ENCODE assay signal across 18 mouse cellular contexts in the genomic region with DNA sequence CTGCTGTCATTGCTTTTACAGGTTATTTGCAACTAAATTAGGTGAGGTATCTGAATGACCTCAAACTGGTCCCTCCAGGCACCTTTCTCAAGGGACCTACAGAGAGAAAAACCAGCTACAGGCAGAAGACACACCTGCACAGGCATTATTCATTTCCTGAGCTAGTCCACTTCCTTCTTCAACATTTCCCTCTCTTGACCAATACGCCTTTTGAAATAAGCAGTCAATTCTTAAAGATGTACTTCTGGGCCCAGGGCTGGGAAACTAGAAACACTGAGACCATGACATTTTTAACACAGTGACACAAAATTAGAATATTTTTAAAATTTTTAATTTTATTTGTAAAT. TPM values are rescaled to one million over a fixed set of nuclear protein-coding genes. Genes with fewer than 3 reads are reported as not detected.
DNase-seq lines count a peak whose midpoint lies in the region; ATAC-seq and TF ChIP-seq lines count a peak whose summit lies in the region.
"Had no signal": no experiment of that assay in that cellular context is flagged by ENCODE, and none has a peak within 500 bp of the region (broad histone marks: within the 10 kb centered on the region; RNA-seq: fewer than 3 reads in every experiment).

No protein-coding gene starts in this region.

- no peak for ATAC-seq in hindbrain, embryonic 13.5 days (ENCODE audit: low FRiP score)
- no peak for ATAC-seq in limb, embryonic 12.5 days (ENCODE audit: insufficient number of reproducible peaks, insufficient read depth, low FRiP score, low TSS enrichment, low read depth)
- no peak for ATAC-seq in stomach, embryonic 16.5 days (ENCODE audit: insufficient read depth, low FRiP score)
- no peak for ATAC-seq in stomach, postnatal 0 days (ENCODE audit: low FRiP score, low TSS enrichment)
- no peak for ATAC-seq in midbrain, embryonic 16.5 days
- ATAC-seq: forebrain, embryonic 13.5 days had no signal

- no peak for DNase-seq in hindbrain, embryonic 10.5 days (ENCODE audit: low spot score)
- DNase-seq in limb, embryonic 10.5 days (ENCODE audit: low spot score), result no peak
- DNase-seq in stomach, postnatal 0 days (ENCODE audit: low spot score), result no peak
- DNase-seq: cerebellum, adult 2 months; cerebellum, postnatal 36 days; gastrocnemius, postnatal 10 days; heart, adult 18-20 months; lung, postnatal 4 days; thymus, postnatal 36 days had no signal

- H3K9me3 ChIP-seq in hindbrain, embryonic 13.5 days, result no peaks in the 10 kb centered on the region
- no peaks in the 10 kb centered on the region for H3K9me3 ChIP-seq in hindbrain, embryonic 10.5 days
- no peaks in the 10 kb centered on the region for H3K9me3 ChIP-seq in limb, embryonic 12.5 days
- no peaks in the 10 kb centered on the region for H3K9me3 ChIP-seq in limb, embryonic 10.5 days (replicated peaks)
- no peaks in the 10 kb centered on the region for H3K9me3 ChIP-seq in stomach, embryonic 16.5 days (replicated peaks; ENCODE audit: control insufficient read depth, low read length)
- no peaks in the 10 kb centered on the region for H3K9me3 ChIP-seq in stomach, postnatal 0 days (ENCODE audit: control insufficient read depth, low read length)
- no peaks in the 10 kb centered on the region for H3K9me3 ChIP-seq in midbrain, embryonic 16.5 days (replicated peaks; ENCODE audit: control insufficient read depth, low read length, poor library complexity, severe bottlenecking)
- H3K9me3 ChIP-seq: forebrain, embryonic 13.5 days; heart, embryonic 13.5 days; midbrain, embryonic 10.5 days; neural tube, embryonic 12.5 days had no signal

- WGBS in hindbrain, embryonic 13.5 days, result 100% methylated on average over 1 of the region's 1 CpGs
- 90% methylated on average over 1 of the region's 1 CpGs for WGBS in hindbrain, embryonic 10.5 days
- 72% methylated on average over 1 of the region's 1 CpGs for WGBS in limb, embryonic 12.5 days
- WGBS in limb, embryonic 10.5 days, result 87% methylated on average over 1 of the region's 1 CpGs
- 87% methylated on average over 1 of the region's 1 CpGs for WGBS in stomach, embryonic 16.5 days
- WGBS in stomach, postnatal 0 days, result 96% methylated on average over 1 of the region's 1 CpGs
- 92% methylated on average over 1 of the region's 1 CpGs for WGBS in midbrain, embryonic 16.5 days

- H3K36me3 ChIP-seq in hindbrain, embryonic 13.5 days, result no peaks in the 10 kb centered on the region
- H3K36me3 ChIP-seq in hindbrain, embryonic 10.5 days, result no peaks in the 10 kb centered on the region
- peaks cover 4% of the 10 kb centered on the region; the same call in 1 of the 2 replicates for H3K36me3 ChIP-seq in limb, embryonic 12.5 days
- no peaks in the 10 kb centered on the region for H3K36me3 ChIP-seq in limb, embryonic 10.5 days
- no peaks in the 10 kb centered on the region for H3K36me3 ChIP-seq in stomach, embryonic 16.5 days (ENCODE audit: control insufficient read depth, insufficient read depth, low read length)
- H3K36me3 ChIP-seq in stomach, postnatal 0 days (ENCODE audit: control insufficient read depth, insufficient read depth, low read length), result no peaks in the 10 kb centered on the region; the same call in 1 of the 2 replicates
- no peaks in the 10 kb centered on the region for H3K36me3 ChIP-seq in midbrain, embryonic 16.5 days (ENCODE audit: control insufficient read depth, insufficient read depth, low read length)
- H3K36me3 ChIP-seq: midbrain, embryonic 10.5 days; neural tube, embryonic 12.5 days had no signal

- no peak overlapping the region for H3K4me3 ChIP-seq in hindbrain, embryonic 13.5 days
- H3K4me3 ChIP-seq in hindbrain, embryonic 10.5 days, result no peak overlapping the region
- no peak overlapping the region for H3K4me3 ChIP-seq in limb, embryonic 12.5 days (replicated peaks)
- H3K4me3 ChIP-seq in limb, embryonic 10.5 days, result no peak overlapping the region
- H3K4me3 ChIP-seq in stomach, embryonic 16.5 days (replicated peaks; ENCODE audit: low read length), result no peak overlapping the region
- H3K4me3 ChIP-seq in stomach, postnatal 0 days (ENCODE audit: low read depth, low read length), result no peak overlapping the region
- no peak overlapping the region for H3K4me3 ChIP-seq in midbrain, embryonic 16.5 days (ENCODE audit: low read depth, low read length)
- H3K4me3 ChIP-seq: erythroblast, embryonic 14.5 days; forebrain, embryonic 13.5 days; heart, embryonic 13.5 days; midbrain, embryonic 10.5 days; neural tube, embryonic 12.5 days had no signal

- no peak for TF ChIP-seq EP300 in stomach, postnatal 0 days (optimal IDR thresholded peaks at IDR 0.05)

- peak overlapping the region; percentile 10; the same call in 1 of the 2 replicates for H3K4me2 ChIP-seq in hindbrain, embryonic 13.5 days
- H3K4me2 ChIP-seq in limb, embryonic 12.5 days, result 0 out of 2 replicates have a peak overlapping the region, but pooled peaks have one; percentile 29
- H3K4me2 ChIP-seq in stomach, embryonic 16.5 days (ENCODE audit: low read depth, low read length), result no peak overlapping the region; the same call in 1 of the 2 replicates
- H3K4me2 ChIP-seq in stomach, postnatal 0 days (replicated peaks; ENCODE audit: low read depth), result no peak overlapping the region
- H3K4me2 ChIP-seq in midbrain, embryonic 16.5 days (ENCODE audit: low read length), result no peak overlapping the region
- H3K4me2 ChIP-seq: forebrain, embryonic 13.5 days had no signal

- no peak overlapping the region for H3K27ac ChIP-seq in hindbrain, embryonic 13.5 days
- no peak overlapping the region for H3K27ac ChIP-seq in hindbrain, embryonic 10.5 days
- no peak overlapping the region for H3K27ac ChIP-seq in limb, embryonic 12.5 days
- H3K27ac ChIP-seq in limb, embryonic 10.5 days, result no peak overlapping the region
- H3K27ac ChIP-seq in stomach, embryonic 16.5 days (ENCODE audit: low read length), result peak overlapping the region; percentile 43; the same call in 1 of the 2 replicates
- H3K27ac ChIP-seq in stomach, postnatal 0 days (replicated peaks), result no peak overlapping the region
- no peak overlapping the region for H3K27ac ChIP-seq in midbrain, embryonic 16.5 days (ENCODE audit: low read length)
- H3K27ac ChIP-seq: forebrain, embryonic 13.5 days; heart, embryonic 13.5 days; midbrain, embryonic 10.5 days; neural tube, embryonic 12.5 days had no signal

- TF ChIP-seq CTCF in stomach, postnatal 0 days (IDR thresholded peaks at IDR 0.05; ENCODE audit: low read depth), result no peak

- no peaks in the 10 kb centered on the region for H3K27me3 ChIP-seq in hindbrain, embryonic 13.5 days
- H3K27me3 ChIP-seq in hindbrain, embryonic 10.5 days (ENCODE audit: insufficient read depth, poor library complexity, severe bottlenecking), result no peaks in the 10 kb centered on the region
- no peaks in the 10 kb centered on the region for H3K27me3 ChIP-seq in limb, embryonic 12.5 days
- H3K27me3 ChIP-seq in limb, embryonic 10.5 days (ENCODE audit: low read depth, poor library complexity, severe bottlenecking), result no peaks in the 10 kb centered on the region
- H3K27me3 ChIP-seq in stomach, embryonic 16.5 days (ENCODE audit: control insufficient read depth, insufficient read depth, low read length), result no peaks in the 10 kb centered on the region
- H3K27me3 ChIP-seq in stomach, postnatal 0 days (ENCODE audit: control insufficient read depth, insufficient read depth, low read length), result no peaks in the 10 kb centered on the region
- no peaks in the 10 kb centered on the region for H3K27me3 ChIP-seq in midbrain, embryonic 16.5 days (ENCODE audit: control insufficient read depth, insufficient read depth, low read depth, low read length)
- H3K27me3 ChIP-seq: forebrain, embryonic 13.5 days; heart, embryonic 13.5 days; neural tube, embryonic 12.5 days had no signal

- H3K9ac ChIP-seq in hindbrain, embryonic 13.5 days, result no peak overlapping the region
- no peak overlapping the region for H3K9ac ChIP-seq in limb, embryonic 12.5 days (replicated peaks)
- no peak overlapping the region for H3K9ac ChIP-seq in stomach, embryonic 16.5 days (ENCODE audit: low read length)
- no peak overlapping the region for H3K9ac ChIP-seq in stomach, postnatal 0 days (ENCODE audit: low read length)
- H3K9ac ChIP-seq in midbrain, embryonic 16.5 days (ENCODE audit: low read depth, low read length), result no peak overlapping the region
- H3K9ac ChIP-seq: forebrain, embryonic 13.5 days; heart, embryonic 13.5 days; neural tube, embryonic 12.5 days had no signal

- peaks cover 13% of the 10 kb centered on the region for H3K4me1 ChIP-seq in hindbrain, embryonic 13.5 days (replicated peaks)
- H3K4me1 ChIP-seq in hindbrain, embryonic 10.5 days (replicated peaks), result peaks cover 12% of the 10 kb centered on the region
- H3K4me1 ChIP-seq in limb, embryonic 12.5 days (replicated peaks), result peaks cover 13% of the 10 kb centered on the region
- H3K4me1 ChIP-seq in limb, embryonic 10.5 days, result peaks cover 21% of the 10 kb centered on the region
- 0 out of 2 replicates have a peak, but pooled peaks cover 9% of the 10 kb centered on the region for H3K4me1 ChIP-seq in stomach, embryonic 16.5 days (ENCODE audit: control insufficient read depth, insufficient read depth, low read length)
- H3K4me1 ChIP-seq in stomach, postnatal 0 days (replicated peaks; ENCODE audit: control insufficient read depth, insufficient read depth), result no peaks in the 10 kb centered on the region
- no peaks in the 10 kb centered on the region for H3K4me1 ChIP-seq in midbrain, embryonic 16.5 days (ENCODE audit: control insufficient read depth, insufficient read depth, low read length)

RNA-seq across cellular contexts. Expression of gene Ostf1, which starts 52.6 kb away (rescaled TPM):
- 45.9 and 54.5 TPM in 2 replicates for polyA plus RNA-seq in hindbrain, embryonic 13.5 days (2015; fragmentation: Nextera tagmentation; extraction: Ambion mirVana)
- polyA plus RNA-seq in hindbrain, embryonic 10.5 days (2016; fragmentation: Nextera tagmentation; extraction: Ambion mirVana), result 49.7 and 52.1 TPM in 2 replicates
- 36.2 and 38.9 TPM in 2 replicates for polyA plus RNA-seq in limb, embryonic 12.5 days (2016; fragmentation: Nextera tagmentation; extraction: Ambion mirVana)
- 31.9 and 32.0 TPM in 2 replicates for polyA plus RNA-seq in limb, embryonic 10.5 days (2016; fragmentation: Nextera tagmentation; extraction: Ambion mirVana)
- 115 and 119 TPM in 2 replicates for polyA plus RNA-seq in stomach, embryonic 16.5 days (2015; fragmentation: Nextera tagmentation; extraction: Ambion mirVana)
- 129 and 134 TPM in 2 replicates for polyA plus RNA-seq in stomach, postnatal 0 days (2015; fragmentation: Nextera tagmentation; extraction: Ambion mirVana)
- polyA plus RNA-seq in midbrain, embryonic 16.5 days (2015; fragmentation: Nextera tagmentation; extraction: Ambion mirVana), result 32.1 and 32.2 TPM in 2 replicates

RNA-seq across cellular contexts. Expression of gene Nmrk1, which starts 52.8 kb away (rescaled TPM):
- polyA plus RNA-seq in hindbrain, embryonic 13.5 days (2015; fragmentation: Nextera tagmentation; extraction: Ambion mirVana), result 8.5 and 9.8 TPM in 2 replicates
- polyA plus RNA-seq in hindbrain, embryonic 10.5 days (2016; fragmentation: Nextera tagmentation; extraction: Ambion mirVana), result 7.2 and 7.7 TPM in 2 replicates
- polyA plus RNA-seq in limb, embryonic 12.5 days (2016; fragmentation: Nextera tagmentation; extraction: Ambion mirVana), result 11.2 and 11.8 TPM in 2 replicates
- 6.5 and 9.0 TPM in 2 replicates for polyA plus RNA-seq in limb, embryonic 10.5 days (2016; fragmentation: Nextera tagmentation; extraction: Ambion mirVana)
- polyA plus RNA-seq in stomach, embryonic 16.5 days (2015; fragmentation: Nextera tagmentation; extraction: Ambion mirVana), result 12.1 and 14.9 TPM in 2 replicates
- polyA plus RNA-seq in stomach, postnatal 0 days (2015; fragmentation: Nextera tagmentation; extraction: Ambion mirVana), result 4.9 and 6.2 TPM in 2 replicates
- polyA plus RNA-seq in midbrain, embryonic 16.5 days (2015; fragmentation: Nextera tagmentation; extraction: Ambion mirVana), result 6.2 and 6.7 TPM in 2 replicates
- polyA plus RNA-seq: erythroblast, embryonic 14.5 days had no signal

Comparison
In these comparisons a context has a peak if more than half of its experiments do, and no peak if none do; other contexts are left out.
1. H3K4me2 ChIP-seq: peak in hindbrain, embryonic 13.5 days (single experiment) and limb, embryonic 12.5 days (single experiment); none in stomach, embryonic 16.5 days (single experiment), stomach, postnatal 0 days (single experiment) and midbrain, embryonic 16.5 days (single experiment).